Mouse (Mus musculus) cerebellum, adult 2 months (tissue): ENCODE measurements around the gene Wnt10a.

Experiments used
- CTCF ChIP-seq: fragments of 200-500 bp; IDR thresholded peaks from 2 replicates; pipeline ENCODE4 v1.5.1; 2011; ENCODE audit warnings: low read depth, mild to moderate bottlenecking, control low read depth, low read length, moderate library complexity, borderline replicate concordance; ENCODE audit not compliant: insufficient read depth
- POLR2A ChIP-seq: fragments of 200-500 bp; IDR thresholded peaks from 2 replicates; pipeline ENCODE4 v1.6.1; 2011; ENCODE audit warnings: low read length, control low read depth, borderline replicate concordance; ENCODE audit not compliant: insufficient read depth

- TF ChIP-seq POLR2A: no peak
- no peak for TF ChIP-seq CTCF
These were observed 57.6 kb downstream of the Wnt10a start for GRCm38 (mm10) chr1:74848946-74849345.
